Mouse (Mus musculus): ENCODE measurements around the gene Gm45717.

GRCm38 (mm10) chr7:141003248-141004010 lies 47.7 kb upstream of the Gm45717 start:
- TF ChIP-seq CTCF (IDR thresholded peaks at IDR 0.05; ENCODE audit: low read depth, low read length) (no peak), GATA2 (IDR thresholded peaks at IDR 0.05; ENCODE audit: borderline replicate concordance, low read depth, low read length) (no peak), TAL1 (conservative IDR thresholded peaks at IDR 0.05; ENCODE audit: low read depth, low read length) (no peak)
